Mouse (Mus musculus): ENCODE measurements around the gene Sez6l2.

Gene Sez6l2

GRCm38 (mm10) chr7:126961965-126962364, 11.6 kb downstream of the Sez6l2 start:
- DNase-seq = no peak

- DNase-seq = peak; percentile 38
Measured at GRCm38 (mm10) chr7:126963548-126964286, 13.4 kb downstream of the Sez6l2 start.

GRCm38 (mm10) chr7:126965568-126965967, 15.2 kb downstream of the Sez6l2 start:
- DNase-seq = no peak

- DNase-seq = no peak
Measured at GRCm38 (mm10) chr7:126967361-126967760, 17.0 kb downstream of the Sez6l2 start.

GRCm38 (mm10) chr7:126975493-126975892, 25.1 kb downstream of the Sez6l2 start:
- DNase-seq = no peak

- DNase-seq = no peak
Measured at GRCm38 (mm10) chr7:126975893-126975949, 25.4 kb downstream of the Sez6l2 start, which contains the start of gene Cdipt. Gene Cdipt (plus strand): TSS chr7:126975914.

- peak; percentile 92 for DNase-seq
Measured at GRCm38 (mm10) chr7:126975950-126976866, 25.8 kb downstream of the Sez6l2 start, which contains the start of gene Cdiptos. Gene Cdiptos (minus strand): TSS chr7:126976098.

- DNase-seq = no peak
Measured at GRCm38 (mm10) chr7:126976878-126977459, 26.6 kb downstream of the Sez6l2 start.

GRCm38 (mm10) chr7:126978841-126979240, 28.5 kb downstream of the Sez6l2 start:
- no peak for DNase-seq

GRCm38 (mm10) chr7:126981601-126982000, 31.2 kb downstream of the Sez6l2 start:
- DNase-seq = no peak

GRCm38 (mm10) chr7:126982054-126982453, 31.7 kb downstream of the Sez6l2 start:
- no peak for DNase-seq

- DNase-seq = no peak
Measured at GRCm38 (mm10) chr7:126983113-126983512, 32.8 kb downstream of the Sez6l2 start.

- DNase-seq = no peak
Measured at GRCm38 (mm10) chr7:126984667-126985444, 34.5 kb downstream of the Sez6l2 start.

- DNase-seq = peak; percentile 70
Measured at GRCm38 (mm10) chr7:126986319-126986718, 36.0 kb downstream of the Sez6l2 start.

GRCm38 (mm10) chr7:126988816-126989215, 38.5 kb downstream of the Sez6l2 start:
- DNase-seq = no peak

- no peak for DNase-seq
Measured at GRCm38 (mm10) chr7:126996449-126996848, 46.1 kb downstream of the Sez6l2 start.

- no peak for DNase-seq
Measured at GRCm38 (mm10) chr7:126999568-126999967, 49.2 kb downstream of the Sez6l2 start.

GRCm38 (mm10) chr7:127003620-127004019, 53.3 kb downstream of the Sez6l2 start:
- DNase-seq = no peak

GRCm38 (mm10) chr7:127004122-127004875, 53.9 kb downstream of the Sez6l2 start:
- no peak for DNase-seq

GRCm38 (mm10) chr7:127007313-127008024, 57.1 kb downstream of the Sez6l2 start:
- no peak for DNase-seq

- peak; percentile 60 for DNase-seq
Measured at GRCm38 (mm10) chr7:127008239-127009019, 58.1 kb downstream of the Sez6l2 start.

All from kidney, adult 11 months (tissue).